ENCODE assay signal across 8 mouse cellular contexts in genomic region chr1:180265399-180265798, GRCm38 (mm10). TPM values are rescaled to one million over a fixed set of nuclear protein-coding genes. Genes with fewer than 3 reads are reported as not detected.
A peak's percentile ranks its signal among the peaks of the same experiment; 100 is the strongest.
DNase-seq lines count a peak whose midpoint lies in the region; ATAC-seq lines count a peak whose summit lies in the region.

No protein-coding gene starts in this region.

- H3K4me1 ChIP-seq in embryonic facial prominence, embryonic 15.5 days = peaks cover 13% of the 10 kb centered on the region
- peaks cover 43% of the 10 kb centered on the region for H3K4me1 ChIP-seq in liver, embryonic 16.5 days (ENCODE audit: control insufficient read depth, low read depth, low read length)

- no peak; the same call in 1 of the 2 replicates for ATAC-seq in embryonic facial prominence, embryonic 15.5 days (ENCODE audit: insufficient number of reproducible peaks, low FRiP score, low TSS enrichment, low read depth)
- no peak for ATAC-seq in liver, embryonic 16.5 days (ENCODE audit: low read depth)

- peak overlapping the region; percentile 35 for H3K4me2 ChIP-seq in embryonic facial prominence, embryonic 15.5 days (replicated peaks)
- peak overlapping the region; percentile 55 for H3K4me2 ChIP-seq in liver, embryonic 16.5 days (ENCODE audit: low read depth, low read length)

- H3K4me3 ChIP-seq in embryonic facial prominence, embryonic 15.5 days (replicated peaks) = 0 out of 2 replicates have a peak overlapping the region, but pooled peaks have one; percentile 7
- H3K4me3 ChIP-seq in liver, embryonic 16.5 days (ENCODE audit: low read depth, low read length) = peak overlapping the region; percentile 35

- DNase-seq in urinary bladder, postnatal 25 days (ENCODE audit: low spot score) = peak; percentile 35
- no peak for DNase-seq in urinary bladder, adult 2 months (ENCODE audit: low spot score)
- DNase-seq in induced T-regulatory cell, adult 2 months (ENCODE audit: low read depth) = peak; percentile 86
- DNase-seq in spleen, postnatal 36 days (ENCODE audit: low spot score in 2 of 2) = peak; percentile 33 to 56
- DNase-seq in layer of hippocampus, postnatal 10 days (ENCODE audit: low spot score in 2 of 2) = no peak
- DNase-seq in cerebellum, postnatal 4 days (ENCODE audit: low spot score in 2 of 2) = no peak

- H3K36me3 ChIP-seq in embryonic facial prominence, embryonic 15.5 days = no peaks in the 10 kb centered on the region
- no peaks in the 10 kb centered on the region for H3K36me3 ChIP-seq in liver, embryonic 16.5 days (ENCODE audit: control insufficient read depth, insufficient read depth)

- H3K9me3 ChIP-seq in embryonic facial prominence, embryonic 15.5 days (replicated peaks) = no peaks in the 10 kb centered on the region
- no peaks in the 10 kb centered on the region for H3K9me3 ChIP-seq in liver, embryonic 16.5 days (replicated peaks; ENCODE audit: control insufficient read depth, low read length)

- WGBS in embryonic facial prominence, embryonic 15.5 days = 13% methylated on average over 7 of the region's 7 CpGs
- 9% methylated on average over 7 of the region's 7 CpGs for WGBS in liver, embryonic 16.5 days (ENCODE audit: insufficient replicate concordance)

- no peak overlapping the region for H3K9ac ChIP-seq in embryonic facial prominence, embryonic 15.5 days
- H3K9ac ChIP-seq in liver, embryonic 16.5 days (ENCODE audit: low read depth, low read length) = no peak overlapping the region

- H3K27me3 ChIP-seq in embryonic facial prominence, embryonic 15.5 days = no peaks in the 10 kb centered on the region
- no peaks in the 10 kb centered on the region; the same call in 1 of the 2 replicates for H3K27me3 ChIP-seq in liver, embryonic 16.5 days (ENCODE audit: control insufficient read depth, insufficient read depth, low read depth, low read length)

- no peak overlapping the region for H3K27ac ChIP-seq in embryonic facial prominence, embryonic 15.5 days (replicated peaks)
- no peak overlapping the region for H3K27ac ChIP-seq in liver, embryonic 16.5 days (ENCODE audit: low read length)

RNA-seq across cellular contexts. Expression of gene Psen2, which starts 2.2 kb away (rescaled TPM):
- polyA plus RNA-seq in urinary bladder, adult 2 months (2012; rRNA removed) = 27.7 and 31.7 TPM in 2 replicates
- polyA plus RNA-seq in embryonic facial prominence, embryonic 15.5 days (2015; fragmentation: Nextera tagmentation; extraction: Ambion mirVana) = 22.3 and 24.6 TPM in 2 replicates
- 32.2 and 37.0 TPM in 2 replicates for polyA plus RNA-seq in liver, embryonic 16.5 days (2015; fragmentation: Nextera tagmentation; extraction: Ambion mirVana)
- total RNA-seq in layer of hippocampus, postnatal 10 days (2021) = 10 to 100 TPM; 23.1 to 24.0 TPM

Comparison
In these comparisons a context has a peak if more than half of its experiments do, and no peak if none do; other contexts are left out.
1. DNase-seq: peak in urinary bladder, postnatal 25 days (single experiment), induced T-regulatory cell, adult 2 months (single experiment) and spleen, postnatal 36 days (2 of 2); none in urinary bladder, adult 2 months (single experiment), layer of hippocampus, postnatal 10 days (0 of 2) and cerebellum, postnatal 4 days (0 of 2).